Mouse (Mus musculus) small intestine, adult 2 months (tissue): Measurements from ENCODE around the gene Zfp575. TPM values are rescaled to one million over a fixed set of nuclear protein-coding genes. Genes with fewer than 3 reads are reported as not detected.
A peak's percentile ranks its signal among the peaks of the same experiment; 100 is the strongest.

Source experiments
- H3K27ac ChIP-seq: fragments of 200-500 bp; 2 replicates; pipeline ENCODE4 v1.5.1; 2012; ENCODE audit warnings: low read depth, low read length, control low read depth, inconsistent platforms; ENCODE audit not compliant: insufficient read depth
- H3K27me3 ChIP-seq: fragments of 200-500 bp; 2 replicates; pipeline ENCODE4 v1.6.1; 2012; ENCODE audit warnings: mild to moderate bottlenecking, moderate library complexity, low read length, inconsistent platforms; ENCODE audit not compliant: control insufficient read depth, insufficient read depth
- H3K36me3 ChIP-seq: fragments of 200-500 bp; 2 replicates; pipeline ENCODE4 v1.6.1; 2012; ENCODE audit warnings: mild to moderate bottlenecking, low read length, control low read depth, inconsistent platforms; ENCODE audit not compliant: control insufficient read depth, insufficient read depth
- H3K4me1 ChIP-seq: fragments of 200-500 bp; 2 replicates; pipeline ENCODE4 v1.6.1; 2012; ENCODE audit warnings: low read length, inconsistent platforms, mixed read lengths; ENCODE audit not compliant: control insufficient read depth, insufficient read depth, insufficient read length
- H3K4me3 ChIP-seq: fragments of 200-500 bp; 2 replicates; pipeline ENCODE4 v1.5.1; 2012; ENCODE audit warnings: low read depth, mild to moderate bottlenecking, control low read depth, inconsistent platforms, low read length, moderate library complexity
- CTCF ChIP-seq: fragments of 200-500 bp; IDR thresholded peaks from 2 replicates; pipeline ENCODE4 v1.5.1; 2012; ENCODE audit warnings: low read depth, mild to moderate bottlenecking, control low read depth, inconsistent platforms, low read length, moderate library complexity, mixed read lengths; ENCODE audit not compliant: insufficient replicate concordance, insufficient read length; ENCODE audit errors: extremely low read depth
- POLR2A ChIP-seq: fragments of 200-500 bp; IDR thresholded peaks from 2 replicates; pipeline ENCODE4 v1.6.1; 2012; ENCODE audit warnings: low read depth, mild to moderate bottlenecking, control low read depth, inconsistent platforms, low read length, moderate library complexity
- whole genome bisulfite sequencing: fragments of 180-500 bp; shearing (Covaris S2); methylation state at CpG from one replicate; pipeline ENCODE4 v1.1.7; 2018; 5-methylcytosine and 5-hydroxymethylcytosine counted together
- polyA plus RNA-seq: library from polyadenylated mRNA; depleted of rRNA; stranded (reverse); fragments of >200 nt; gene quantifications from 2 replicates; pipeline ENCODE4 v1.2.3, GENCODE M21; 2012

The Zfp575 gene
- polyA plus RNA-seq, 1 experiment, result 0.62 TPM

DNA sequence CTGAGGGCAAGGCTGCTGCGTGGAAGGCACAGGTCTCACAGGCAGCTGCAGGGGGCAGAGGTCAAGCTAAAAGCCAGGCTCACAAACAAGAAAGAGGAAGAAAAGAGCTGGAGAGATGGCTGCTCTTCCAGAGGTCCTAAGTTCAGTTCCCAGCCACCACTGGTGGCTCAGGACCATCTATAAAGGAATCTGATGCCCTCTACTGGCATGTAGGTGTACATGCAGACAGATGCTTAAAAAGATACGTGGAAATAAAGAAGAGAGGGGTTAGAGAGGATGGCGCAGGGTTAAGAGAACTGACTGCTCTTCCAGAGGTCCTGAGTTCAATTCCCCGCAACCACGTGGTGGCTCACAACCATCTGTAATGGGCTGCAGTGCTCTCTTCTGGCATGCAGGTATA, 15.0 kb downstream of the Zfp575 start:
- TF ChIP-seq POLR2A (no peak), CTCF (peak; percentile 43; the same call in 1 of the 2 replicates)
- WGBS, result 69% methylated on average over 5 of the region's 5 CpGs
- Histone ChIP-seq H3K36me3 (peaks cover 8% of the 10 kb centered on the region), H3K27ac (no peak overlapping the region), H3K4me3 (no peak overlapping the region), H3K4me1 (peaks cover 9% of the 10 kb centered on the region), H3K27me3 (no peaks in the 10 kb centered on the region)

DNA sequence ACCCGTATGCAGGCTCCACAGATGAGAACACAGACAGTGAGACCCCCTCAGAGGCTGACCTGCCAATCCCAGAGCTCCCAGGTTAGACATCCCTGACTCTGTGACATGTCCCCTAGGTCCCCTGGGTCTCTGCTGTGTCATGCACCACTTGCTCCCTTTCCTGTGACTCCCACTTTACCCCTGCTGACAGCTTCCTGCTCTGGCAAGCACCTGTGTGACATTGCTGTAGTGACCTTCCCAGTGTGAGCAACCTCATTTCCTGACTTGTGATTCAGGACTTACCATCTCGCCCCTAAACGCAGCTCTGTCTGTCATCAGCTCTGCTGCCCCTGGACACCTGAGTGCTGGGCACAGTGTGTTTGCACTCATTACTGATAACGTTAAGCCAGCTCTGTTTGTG, 16.4 kb downstream of the Zfp575 start:
- Histone ChIP-seq H3K4me3 (no peak overlapping the region), H3K36me3 (peaks cover 19% of the 10 kb centered on the region), H3K27me3 (no peaks in the 10 kb centered on the region), H3K27ac (no peak overlapping the region), H3K4me1 (peaks cover 9% of the 10 kb centered on the region)
- TF ChIP-seq CTCF (no peak), POLR2A (no peak)
- 77% methylated on average over 4 of the region's 4 CpGs for WGBS

DNA sequence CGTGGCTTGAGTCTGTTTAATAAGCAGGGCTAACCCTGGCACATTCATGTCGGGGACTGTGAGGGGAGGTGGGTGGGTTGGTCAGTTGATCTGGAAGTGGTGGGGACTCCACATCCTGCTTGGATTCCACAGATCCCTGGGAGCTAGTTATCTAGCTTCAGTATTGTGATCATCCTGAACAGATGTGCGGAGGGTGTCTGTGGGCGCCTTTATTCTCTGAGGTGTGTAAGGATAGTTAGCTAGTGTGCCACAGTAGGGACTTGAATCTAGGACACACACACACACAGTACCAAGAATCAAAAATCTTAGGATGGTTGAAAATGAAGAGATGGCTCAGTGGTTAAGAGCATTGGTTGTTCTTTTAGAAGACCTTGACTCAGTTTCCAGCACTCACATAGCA, 18.9 kb downstream of the Zfp575 start:
- Histone ChIP-seq H3K27ac (no peak overlapping the region), H3K36me3 (peaks cover 19% of the 10 kb centered on the region), H3K4me1 (no peaks in the 10 kb centered on the region; the same call in 1 of the 2 replicates), H3K27me3 (no peaks in the 10 kb centered on the region), H3K4me3 (no peak overlapping the region)
- TF ChIP-seq CTCF (no peak), POLR2A (no peak)
- 90% methylated on average over 4 of the region's 4 CpGs for WGBS

DNA sequence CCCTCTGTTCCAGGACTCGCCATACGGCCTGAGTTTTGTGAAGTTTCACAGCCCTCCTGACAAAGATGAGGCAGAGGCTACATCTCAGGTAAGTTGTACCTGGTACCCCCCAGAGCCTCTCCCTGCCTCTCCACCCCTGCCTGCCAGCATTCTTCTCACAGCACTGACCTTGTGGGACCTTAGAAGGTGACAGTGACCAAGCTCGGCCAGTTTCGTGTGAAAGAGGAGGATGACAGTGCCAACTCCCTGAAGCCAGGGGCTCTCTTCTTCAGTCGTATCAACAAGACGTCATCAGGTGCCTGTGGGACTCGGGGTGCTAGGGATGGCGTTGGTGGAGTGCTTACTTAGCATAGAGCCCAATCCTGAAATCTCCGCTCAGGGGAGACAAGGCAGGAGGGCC, 21.2 kb downstream of the Zfp575 start:
- H3K4me3 ChIP-seq, result no peak overlapping the region
- no peak for TF ChIP-seq POLR2A
- TF ChIP-seq CTCF, result no peak
- H3K36me3 ChIP-seq, result peaks cover 20% of the 10 kb centered on the region
- no peak overlapping the region for H3K27ac ChIP-seq
- WGBS, result 94% methylated on average over 9 of the region's 9 CpGs
- H3K27me3 ChIP-seq, result no peaks in the 10 kb centered on the region
- no peaks in the 10 kb centered on the region for H3K4me1 ChIP-seq

DNA sequence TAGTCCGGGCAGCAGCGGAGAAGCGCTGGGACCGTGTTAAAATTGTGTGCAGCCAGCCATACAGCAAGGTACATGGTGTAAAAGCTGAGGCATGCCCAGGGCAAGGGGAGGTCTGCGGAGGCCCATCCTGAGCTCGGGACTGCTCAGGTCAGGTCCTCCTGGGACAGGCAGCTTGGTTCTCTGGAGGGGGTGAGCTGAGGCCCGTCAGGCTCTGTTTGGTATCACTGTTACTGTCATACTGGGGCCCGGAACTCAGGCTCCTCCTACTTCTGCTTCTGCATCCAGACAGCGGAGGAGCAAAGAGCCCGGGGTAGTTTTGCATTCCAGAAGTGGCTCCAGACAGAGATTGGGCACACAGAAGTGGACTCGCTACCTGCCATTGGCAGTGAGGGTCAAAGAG, 21.8 kb downstream of the Zfp575 start:
- 90% methylated on average over 11 of the region's 11 CpGs for WGBS
- Histone ChIP-seq H3K36me3 (peaks cover 19% of the 10 kb centered on the region), H3K4me3 (no peak overlapping the region), H3K27me3 (no peaks in the 10 kb centered on the region), H3K4me1 (no peaks in the 10 kb centered on the region), H3K27ac (no peak overlapping the region)
- TF ChIP-seq POLR2A, result no peak
- TF ChIP-seq CTCF, result no peak

DNA sequence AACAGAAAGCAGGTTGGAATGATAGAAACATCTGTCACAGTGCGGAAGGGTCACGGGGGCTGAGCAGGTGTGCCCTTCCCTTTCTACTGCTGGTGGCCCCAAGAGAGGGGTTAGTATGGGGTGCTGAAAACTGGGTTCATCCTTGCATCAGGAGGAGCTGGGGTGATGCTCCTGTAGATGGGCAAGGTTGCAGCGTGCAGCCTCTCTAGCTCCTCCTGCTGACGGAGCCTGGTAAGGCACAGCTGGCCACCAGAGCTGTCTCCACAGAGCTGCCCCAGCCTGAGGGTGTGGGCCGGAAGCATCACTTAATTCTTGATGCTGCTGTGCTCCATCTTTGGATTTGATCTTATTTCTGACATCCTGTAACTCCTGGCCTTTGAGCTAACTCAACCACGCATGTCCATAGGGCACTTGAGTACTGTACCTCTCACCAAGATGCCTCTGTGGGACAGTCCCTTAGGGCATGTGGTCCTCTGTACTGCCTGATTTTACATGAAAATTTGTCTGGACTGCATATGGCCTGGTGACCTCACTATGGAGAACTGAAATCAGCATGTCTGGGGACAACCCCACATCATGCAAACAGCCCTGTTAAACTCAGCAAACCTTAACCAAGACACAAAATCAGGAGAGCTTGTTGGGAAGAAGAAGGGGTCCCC, 22.7 kb downstream of the Zfp575 start:
- TF ChIP-seq POLR2A (no peak), CTCF (peak; percentile 87)
- Histone ChIP-seq H3K27ac (no peak overlapping the region), H3K4me3 (no peak overlapping the region), H3K27me3 (no peaks in the 10 kb centered on the region), H3K36me3 (peaks cover 22% of the 10 kb centered on the region), H3K4me1 (no peaks in the 10 kb centered on the region)
- 58% methylated on average over 6 of the region's 6 CpGs for WGBS

DNA sequence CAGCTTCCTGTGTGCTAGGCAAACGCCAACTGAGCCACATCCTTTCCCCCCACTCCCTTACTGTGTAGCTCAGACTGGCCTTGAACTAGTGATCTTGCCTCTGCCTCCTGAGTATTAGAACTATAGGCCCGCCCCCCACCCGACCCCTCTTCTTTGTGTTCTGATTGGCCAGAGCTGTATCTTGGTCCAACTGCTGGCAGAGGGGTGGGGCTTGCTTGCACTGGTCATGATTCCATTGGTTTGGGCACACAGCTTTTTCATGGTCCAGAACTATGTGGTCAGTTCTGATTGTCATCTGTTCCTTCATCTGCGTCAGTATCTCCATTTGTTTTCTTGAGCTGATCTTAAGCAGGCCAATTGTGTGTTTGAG, 23.6 kb downstream of the Zfp575 start:
- H3K4me1 ChIP-seq, result no peaks in the 10 kb centered on the region
- WGBS, result 84% methylated on average over 4 of the region's 4 CpGs
- no peak for TF ChIP-seq POLR2A
- no peak for TF ChIP-seq CTCF
- no peak overlapping the region for H3K27ac ChIP-seq
- no peaks in the 10 kb centered on the region for H3K27me3 ChIP-seq
- H3K4me3 ChIP-seq, result no peak overlapping the region
- peaks cover 22% of the 10 kb centered on the region for H3K36me3 ChIP-seq
